Mouse (Mus musculus) gastrocnemius, postnatal 4 days (tissue): Measurements from ENCODE around the gene Ccdc59. TPM values are rescaled to one million over a fixed set of nuclear protein-coding genes. Genes with fewer than 3 reads are reported as not detected.

Experiments used
- DNase-seq, 2 experiments: peaks; one replicate each; pipeline ENCODE4 v3.0.0; 2021 to 2022; ENCODE audit warnings: low spot score in 2 of 2, mixed read lengths in 2 of 2
- long read RNA-seq, 2 experiments: library from polyadenylated mRNA; stranded (forward); transcript quantifications; one replicate each; pipeline ENCODE4 v2.0.0; 2021
- total RNA-seq, 2 experiments: library from RNA; stranded (reverse); gene quantifications; 2 replicates each; pipeline ENCODE4 v1.2.3; 2021

Ccdc59 gene
- total RNA-seq, result 10 to 100 TPM; 19.7 to 20.0 TPM
- long read RNA-seq, experiment 1, full-length matches to known transcripts, result 28 of 29 reads
- long read RNA-seq, experiment 1, partial matches to known transcripts, result 0 of 29 reads
- long read RNA-seq, experiment 1, other reads (novel, unspliced or antisense), result 1 of 29 reads
- long read RNA-seq, experiment 2, full-length matches to known transcripts, result 29 of 32 reads
- long read RNA-seq, experiment 2, partial matches to known transcripts, result 3 of 32 reads
- long read RNA-seq, experiment 2, other reads (novel, unspliced or antisense), result 0 of 32 reads

DNA sequence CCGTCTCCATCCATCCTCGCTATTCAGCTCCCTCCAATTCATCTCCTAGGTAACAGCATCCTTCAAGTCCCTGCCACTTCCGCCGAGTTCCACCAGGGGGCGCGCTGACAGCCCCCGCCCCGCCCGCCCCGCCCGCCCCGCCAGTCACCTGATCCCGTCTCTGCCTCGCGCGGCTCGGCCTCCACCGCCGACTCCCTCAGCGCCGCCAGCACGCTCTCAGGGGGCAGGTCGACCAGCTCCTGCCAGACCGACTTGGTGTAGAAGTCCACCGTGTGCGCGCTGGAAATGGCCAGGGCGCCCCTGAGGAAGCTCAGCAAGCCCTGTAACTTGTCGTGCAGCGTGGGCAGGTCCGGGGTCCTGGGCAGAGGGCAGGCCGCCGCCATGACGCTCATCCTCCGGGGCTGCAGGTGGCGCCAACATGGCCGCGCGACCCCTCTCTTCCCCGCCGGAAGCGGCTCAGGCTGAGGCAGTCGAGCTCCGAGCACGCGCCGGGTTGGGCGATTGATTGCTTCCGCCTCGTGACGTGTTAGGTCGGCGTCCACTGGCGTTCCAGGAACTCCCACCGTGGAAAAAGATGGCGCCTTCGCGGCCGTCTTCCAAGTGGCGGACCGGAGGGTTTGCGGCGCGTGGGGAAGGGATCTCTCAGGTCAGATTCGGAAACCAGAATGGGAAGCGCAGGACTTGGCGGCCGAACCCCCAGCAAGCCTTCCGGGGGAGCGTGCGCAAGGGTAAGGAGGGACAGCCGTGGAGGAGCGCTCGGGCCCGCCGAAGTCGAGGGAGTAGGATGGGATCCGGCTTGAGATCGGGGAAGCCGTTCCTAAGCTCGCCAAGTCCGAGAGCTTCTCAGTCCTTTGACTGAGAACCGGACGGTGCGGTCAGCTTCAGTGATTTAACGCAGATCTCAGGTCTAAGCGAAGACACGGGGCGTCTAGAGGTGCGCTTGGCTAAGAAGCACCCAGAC, at the start of gene Ccdc59, which contains the start of gene Mettl25:
TSS of gene Ccdc59 (plus strand) at position 140 of the 961 bp plus-strand sequence.
TSS of gene Mettl25 (minus strand) at position 453 of the 961 bp plus-strand sequence.
- DNase-seq, result peak; percentile 92 to 97

DNA sequence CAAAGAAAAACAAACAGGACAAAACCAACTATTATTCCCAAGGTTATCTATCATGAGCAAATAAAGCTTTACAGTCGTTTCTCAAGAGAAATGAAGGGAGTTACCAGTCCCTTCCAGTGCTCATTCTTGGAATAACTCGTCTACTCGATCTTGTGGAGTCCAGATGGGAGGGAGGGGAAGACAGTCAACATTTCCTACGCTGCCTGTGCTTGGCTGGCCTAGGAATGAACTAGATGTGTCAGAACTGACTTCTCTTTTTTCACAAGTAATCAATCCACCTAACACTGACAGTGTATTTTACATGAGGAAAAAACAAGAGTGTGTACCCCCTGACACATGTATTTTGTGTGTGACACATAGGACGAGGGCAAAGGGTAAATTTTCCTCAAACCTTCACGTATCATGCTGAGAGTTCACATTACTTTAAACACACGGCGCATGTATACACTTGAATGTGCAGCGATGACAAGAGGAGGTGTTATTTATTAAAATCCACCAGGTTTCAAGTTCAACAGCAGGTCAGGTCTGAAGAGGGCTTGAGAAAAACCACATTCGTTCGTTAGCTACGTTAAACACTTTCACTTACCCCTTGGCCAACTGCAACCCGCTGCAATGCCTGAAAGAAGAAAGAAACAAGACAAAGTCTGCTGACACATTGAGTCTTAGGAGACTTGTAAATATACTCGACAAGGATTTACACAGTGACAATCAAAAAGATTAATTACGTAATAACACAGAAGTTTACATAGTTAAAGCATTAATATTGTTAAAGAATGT, 46.9 kb upstream of the Ccdc59 start:
- no peak for DNase-seq

DNA sequence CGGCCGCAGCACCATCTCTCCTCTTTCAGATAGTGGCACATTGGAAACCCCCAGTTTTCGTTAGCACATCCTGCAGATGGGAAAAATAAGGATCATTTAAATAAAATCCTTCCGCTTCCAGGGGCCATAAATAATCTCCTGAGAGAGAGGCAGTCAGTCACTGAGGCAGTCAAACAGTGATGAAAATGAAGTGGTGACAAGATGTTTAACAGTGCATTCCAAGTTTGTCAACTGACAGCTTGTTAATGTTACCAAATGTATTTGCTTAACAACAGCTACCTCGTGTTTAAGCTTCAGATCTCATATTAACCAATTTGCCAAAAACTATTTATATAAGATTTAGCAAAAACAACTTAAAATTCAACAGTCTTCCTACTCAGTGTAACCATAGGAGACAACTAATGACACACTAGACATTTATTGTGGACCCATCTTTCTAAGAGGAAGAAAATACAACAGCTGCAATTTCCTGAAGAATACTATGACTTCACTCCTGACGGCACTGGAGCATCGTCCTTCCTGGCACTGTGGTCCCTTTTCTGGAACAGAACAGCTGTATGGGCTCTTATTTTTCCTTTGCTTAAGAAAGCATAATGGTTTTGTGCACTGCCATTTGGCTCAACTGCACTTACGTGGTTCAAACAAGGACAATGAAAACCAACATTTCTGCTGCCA, 43.5 kb upstream of the Ccdc59 start:
- DNase-seq, result no peak

DNA sequence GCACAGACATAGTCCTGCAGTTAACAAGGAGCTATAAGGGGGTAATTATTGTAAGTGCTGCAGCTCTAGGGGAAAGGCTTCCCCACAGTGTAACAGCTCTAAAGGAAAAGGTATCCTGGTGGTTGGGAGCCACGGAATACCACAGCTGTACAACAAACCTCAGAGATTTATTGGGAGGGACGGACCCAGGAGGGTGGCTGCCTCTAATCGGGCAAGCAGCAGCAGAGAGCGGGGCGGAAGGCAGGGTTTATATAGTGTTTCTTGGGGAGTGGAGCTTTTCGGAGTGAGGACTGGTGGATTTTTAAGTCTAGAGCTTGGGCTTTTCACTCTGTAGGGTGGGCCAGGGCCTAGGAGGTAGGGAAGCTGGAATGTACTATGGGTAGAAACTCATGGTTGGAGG, 39.7 kb upstream of the Ccdc59 start:
- no peak for DNase-seq

DNA sequence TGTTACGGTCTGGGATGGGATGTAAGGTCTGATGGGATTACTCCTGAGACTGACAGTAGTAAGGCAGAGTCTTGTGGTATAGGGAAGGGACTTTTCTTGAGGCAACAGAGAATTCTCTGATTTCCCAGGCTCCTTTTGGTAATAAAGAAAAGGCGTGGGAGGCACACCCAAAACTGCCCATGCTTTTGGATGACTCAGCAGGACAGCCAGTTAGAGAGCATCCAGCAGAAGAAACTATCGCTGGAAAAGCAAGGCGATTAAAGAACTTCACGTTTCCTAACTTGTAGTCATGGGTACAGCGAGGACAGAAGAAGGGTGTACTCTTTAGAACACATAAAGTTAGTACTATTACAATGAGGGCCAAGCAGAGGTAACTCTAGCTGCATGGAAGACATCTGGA, 38.7 kb upstream of the Ccdc59 start:
- DNase-seq, result no peak

DNA sequence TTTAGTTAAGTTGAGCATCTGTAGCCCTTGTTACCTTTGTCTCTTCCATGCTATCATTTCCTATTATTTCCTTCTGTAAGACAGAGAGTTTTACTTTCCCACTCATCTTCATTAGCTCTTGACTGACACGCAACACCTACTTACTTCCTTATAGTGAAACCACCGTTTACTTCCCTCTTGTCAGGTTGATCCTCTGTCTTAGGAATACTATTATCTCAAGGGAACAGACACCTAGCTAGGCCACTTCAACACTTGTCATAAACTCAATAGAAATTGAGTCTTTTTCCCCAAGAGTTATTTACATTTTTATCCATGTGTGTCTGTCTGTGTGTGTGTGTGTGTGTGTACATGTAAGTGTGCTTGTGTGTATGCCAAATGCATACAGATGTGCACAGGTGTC, 37.4 kb upstream of the Ccdc59 start:
- no peak for DNase-seq

- no peak for DNase-seq
Measured at GRCm38 (mm10) chr10:105806259-105807010, 34.4 kb upstream of the Ccdc59 start.

GRCm38 (mm10) chr10:105834627-105835228, 6.1 kb upstream of the Ccdc59 start:
- DNase-seq, result no peak

DNA sequence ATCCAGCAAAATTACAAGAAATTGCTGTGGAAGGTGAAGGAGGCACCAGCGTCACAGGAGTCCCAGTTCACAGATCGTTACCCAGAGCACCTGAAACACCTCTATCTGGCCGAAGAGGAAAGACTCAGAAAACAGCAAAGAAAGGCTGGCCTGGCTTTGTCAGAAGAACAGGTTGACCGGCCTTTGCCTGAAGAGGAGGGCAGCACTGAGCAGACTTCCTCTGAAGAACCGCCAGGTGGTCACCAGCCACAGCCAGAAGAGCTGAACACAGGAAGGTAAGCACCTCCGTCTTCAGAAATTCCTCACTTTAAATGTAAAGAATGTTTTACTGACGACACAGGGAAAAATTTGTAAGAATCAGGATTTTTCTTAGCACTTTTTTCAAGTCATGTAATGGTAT, 1.7 kb downstream of the Ccdc59 start:
- no peak for DNase-seq

GRCm38 (mm10) chr10:105850286-105850685, 9.4 kb downstream of the Ccdc59 start:
- DNase-seq, result no peak

GRCm38 (mm10) chr10:105851136-105851535, 10.3 kb downstream of the Ccdc59 start:
- DNase-seq, result no peak

DNA sequence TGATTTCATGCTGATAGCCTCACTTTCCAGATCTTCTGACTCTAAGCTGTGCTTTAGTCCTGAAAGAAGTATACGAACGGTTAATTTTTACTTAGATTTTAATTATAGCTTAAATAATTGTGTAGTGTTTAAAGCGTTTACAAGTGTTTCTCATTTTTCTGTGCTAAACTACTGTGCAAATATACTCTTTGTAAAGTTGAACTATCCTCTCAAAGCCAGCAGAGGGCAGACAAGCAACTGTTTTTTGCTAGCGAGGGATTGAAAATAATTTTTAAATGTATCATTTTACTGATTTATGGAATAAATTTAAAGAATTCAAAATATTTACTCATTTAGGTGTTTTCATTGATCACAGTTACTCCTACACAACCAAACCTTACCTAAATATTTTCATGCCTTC, 26.4 kb downstream of the Ccdc59 start:
- DNase-seq, result no peak

Other genes starting within 250 kb of the Ccdc59 start
- 1 to 10 TPM; 8.2 to 8.4 TPM for gene Mettl25, start 313 bp downstream of the Ccdc59 start, total RNA-seq